Mouse (Mus musculus): Measurements from ENCODE around the gene Kif18b.

Gene Kif18b

GRCm38 (mm10) chr11:102924557-102925350, at the start of gene Kif18b:
Kif18b (minus strand) TSS chr11:102925124.
- DNase-seq, result peak; percentile 92 to 94

GRCm38 (mm10) chr11:102972326-102972725, 47.4 kb upstream of the Kif18b start:
- no peak for DNase-seq

GRCm38 (mm10) chr11:102971604-102972003, 46.7 kb upstream of the Kif18b start:
- no peak for DNase-seq

- DNase-seq, result no peak
These were observed 39.7 kb upstream of the Kif18b start for GRCm38 (mm10) chr11:102964547-102965091.

GRCm38 (mm10) chr11:102963855-102964546, 39.1 kb upstream of the Kif18b start:
- DNase-seq, result no peak

- no peak for DNase-seq
These were observed 38.4 kb upstream of the Kif18b start for GRCm38 (mm10) chr11:102963246-102963854.

- DNase-seq, result no peak
These were observed 37.9 kb upstream of the Kif18b start for GRCm38 (mm10) chr11:102962861-102963245.

- DNase-seq, result no peak
These were observed 36.2 kb upstream of the Kif18b start for GRCm38 (mm10) chr11:102961082-102961481.

- no peak for DNase-seq
These were observed 33.9 kb upstream of the Kif18b start for GRCm38 (mm10) chr11:102958870-102959269.

- no peak for DNase-seq
These were observed 33.5 kb upstream of the Kif18b start for GRCm38 (mm10) chr11:102958431-102958830.

GRCm38 (mm10) chr11:102957692-102958091, 32.8 kb upstream of the Kif18b start:
- no peak for DNase-seq

GRCm38 (mm10) chr11:102956962-102957614, 32.2 kb upstream of the Kif18b start:
- no peak for DNase-seq

- no peak for DNase-seq
These were observed 28.0 kb upstream of the Kif18b start for GRCm38 (mm10) chr11:102952922-102953321.

- DNase-seq, result peak; percentile 11 to 19
These were observed 23.4 kb upstream of the Kif18b start for GRCm38 (mm10) chr11:102948043-102948961.

GRCm38 (mm10) chr11:102946992-102947343, 22.0 kb upstream of the Kif18b start:
- no peak for DNase-seq

GRCm38 (mm10) chr11:102946265-102946991, 21.5 kb upstream of the Kif18b start, which contains the start of gene C1ql1:
C1ql1 (minus strand) TSS chr11:102946688.
- DNase-seq, result peak; percentile 15 to 55

GRCm38 (mm10) chr11:102945306-102946264, 20.7 kb upstream of the Kif18b start:
- DNase-seq, result no peak

GRCm38 (mm10) chr11:102941236-102941635, 16.3 kb upstream of the Kif18b start:
- no peak for DNase-seq

GRCm38 (mm10) chr11:102939024-102939675, 14.2 kb upstream of the Kif18b start:
- no peak for DNase-seq

Data from cerebellum, postnatal 36 days (tissue).